ENCODE assay signal across 11 mouse cellular contexts in the genomic region with DNA sequence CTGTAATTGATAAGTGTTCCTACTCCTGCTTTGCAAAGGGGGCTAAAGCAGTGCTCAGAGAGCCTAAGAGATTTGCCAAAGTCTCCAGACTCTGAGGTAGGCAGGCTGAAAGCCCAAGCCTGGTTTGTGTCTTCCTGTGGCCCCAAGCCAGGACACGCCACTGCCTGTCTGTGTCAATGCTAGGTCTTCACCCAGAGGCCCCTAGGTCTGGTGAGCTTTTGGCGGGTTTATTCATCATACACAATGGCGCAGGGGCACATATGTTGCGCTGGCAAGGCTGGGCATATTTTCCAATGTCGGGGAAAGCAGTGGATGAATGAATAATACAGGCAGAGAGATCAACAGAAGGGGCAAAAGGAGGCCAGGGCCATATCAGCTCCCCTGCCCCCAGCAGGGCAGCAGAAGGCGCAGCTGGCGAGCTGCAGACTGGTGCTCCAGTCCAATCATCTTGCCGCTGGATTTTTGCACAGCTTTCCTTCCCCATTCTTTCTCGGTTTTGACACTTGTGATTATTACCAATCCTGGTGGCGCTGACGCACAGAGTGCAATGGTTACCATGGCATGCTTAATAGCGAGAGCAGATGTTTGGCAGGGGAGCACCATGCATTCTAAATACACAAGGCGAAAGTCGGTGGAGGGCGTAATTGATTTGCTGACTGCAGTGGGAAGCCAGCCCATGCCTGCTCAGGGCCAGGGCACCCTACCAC. TPM values are rescaled to one million over a fixed set of nuclear protein-coding genes. Genes with fewer than 3 reads are reported as not detected.
DNase-seq lines count a peak whose midpoint lies in the region; ATAC-seq and TF ChIP-seq lines count a peak whose summit lies in the region.
"Had no signal": no experiment of that assay in that cellular context is flagged by ENCODE, and none has a peak within 500 bp of the region (broad histone marks: within the 10 kb centered on the region; RNA-seq: fewer than 3 reads in every experiment).

No protein-coding gene starts in this region.

- no peak overlapping the region for H3K9ac ChIP-seq in embryonic facial prominence, embryonic 14.5 days (ENCODE audit: low read depth, low read length)
- H3K9ac ChIP-seq in neural tube, embryonic 13.5 days = 0 out of 2 replicates have a peak overlapping the region, but pooled peaks have one; percentile 38

- H3K27me3 ChIP-seq in embryonic facial prominence, embryonic 14.5 days (replicated peaks; ENCODE audit: control insufficient read depth, insufficient read depth, low read length) = no peaks in the 10 kb centered on the region
- H3K27me3 ChIP-seq in neural tube, embryonic 13.5 days = no peaks in the 10 kb centered on the region
- H3K27me3 ChIP-seq: CH12.LX had no signal

- H3K27ac ChIP-seq in gastrocnemius, adult 2 months = no peak overlapping the region; the same call in 1 of the 2 replicates
- H3K27ac ChIP-seq in embryonic facial prominence, embryonic 14.5 days (replicated peaks; ENCODE audit: low read depth, low read length) = no peak overlapping the region; the same call in 1 of the 2 replicates
- H3K27ac ChIP-seq in neural tube, embryonic 13.5 days (replicated peaks) = peak overlapping the region; percentile 79

- WGBS in embryonic facial prominence, embryonic 14.5 days = 72% methylated on average over 15 of the region's 15 CpGs
- WGBS in neural tube, embryonic 13.5 days = 44% methylated on average over 15 of the region's 15 CpGs

- H3K36me3 ChIP-seq in embryonic facial prominence, embryonic 14.5 days (ENCODE audit: control insufficient read depth, insufficient read depth, low read length) = no peaks in the 10 kb centered on the region
- H3K36me3 ChIP-seq in neural tube, embryonic 13.5 days = no peaks in the 10 kb centered on the region

- no peak overlapping the region for H3K4me3 ChIP-seq in gastrocnemius, adult 2 months
- no peak overlapping the region for H3K4me3 ChIP-seq in embryonic facial prominence, embryonic 14.5 days (ENCODE audit: low read depth, low read length)
- no peak overlapping the region for H3K4me3 ChIP-seq in neural tube, embryonic 13.5 days

- no peaks in the 10 kb centered on the region for H3K9me3 ChIP-seq in embryonic facial prominence, embryonic 14.5 days (ENCODE audit: control insufficient read depth, low read length)
- no peaks in the 10 kb centered on the region for H3K9me3 ChIP-seq in neural tube, embryonic 13.5 days

- peak; percentile 69; the same call in 1 of the 2 replicates for ATAC-seq in embryonic facial prominence, embryonic 14.5 days (ENCODE audit: low read depth)
- ATAC-seq in neural tube, embryonic 13.5 days (ENCODE audit: low read depth) = peak; percentile 86

- no peaks in the 10 kb centered on the region for H3K4me1 ChIP-seq in embryonic facial prominence, embryonic 14.5 days (ENCODE audit: control insufficient read depth, insufficient read depth, low read length)
- H3K4me1 ChIP-seq in neural tube, embryonic 13.5 days (replicated peaks) = peaks cover 20% of the 10 kb centered on the region

- DNase-seq in gastrocnemius, adult 2 months = peak; percentile 19
- DNase-seq in gastrocnemius, postnatal 25 days = no peak
- peak; percentile 71 for DNase-seq in embryonic facial prominence, embryonic 14.5 days (ENCODE audit: low spot score)
- peak; percentile 30 to 50 for DNase-seq in layer of hippocampus, adult 8-10 months (ENCODE audit: low spot score in 2 of 2)
- DNase-seq in MN1 (ENCODE audit: low spot score) = no peak
- DNase-seq in heart, postnatal 36 days = no peak
- DNase-seq in B cell, adult 2 months = no peak

- intact Hi-C loops in gastrocnemius, adult 2 months (cut with DNase I) = loop anchor here (5.0 kb wide), 1 partner anchor 1045 kb away; no protein-coding TSS in a partner anchor
- intact Hi-C loops in heart, postnatal 36 days (cut with DNase I) = no loop called here

- no peak overlapping the region for H3K4me2 ChIP-seq in embryonic facial prominence, embryonic 14.5 days (ENCODE audit: low read depth, low read length)
- H3K4me2 ChIP-seq in neural tube, embryonic 13.5 days = peak overlapping the region; percentile 4

- no peak for TF ChIP-seq CTCF in gastrocnemius, adult 2 months (IDR thresholded peaks at IDR 0.05)

RNA-seq across cellular contexts. Expression of a gene that starts 33.7 kb away (rescaled TPM):
- total RNA-seq in gastrocnemius, adult 2 months (2021) = not detected
- not detected for total RNA-seq in gastrocnemius, postnatal 25 days (2021)
- not detected in 2 replicates for polyA plus RNA-seq in embryonic facial prominence, embryonic 14.5 days (2014; fragmentation: Nextera tagmentation; extraction: Ambion mirVana)
- total RNA-seq in layer of hippocampus, adult 8-10 months (2022) = under 1 TPM in 1 of 4 experiments, not detected in 3; 0.17 TPM
- polyA plus RNA-seq in neural tube, embryonic 13.5 days (2015; fragmentation: Nextera tagmentation; extraction: Ambion mirVana) = not detected in 2 replicates
- not detected for total RNA-seq in heart, postnatal 36 days (2021)
- total RNA-seq: CH12.LX; left cerebral cortex, adult 8-10 months had no signal
- polyA plus RNA-seq: gonadal fat pad, adult 2 months had no signal

Comparison
In these comparisons a context has a peak if more than half of its experiments do, and no peak if none do; other contexts are left out.
1. DNase-seq: peak in gastrocnemius, adult 2 months (single experiment), embryonic facial prominence, embryonic 14.5 days (single experiment) and layer of hippocampus, adult 8-10 months (2 of 2); none in gastrocnemius, postnatal 25 days (single experiment), MN1 (single experiment), heart, postnatal 36 days (0 of 2) and B cell, adult 2 months (0 of 2).